Mouse (Mus musculus) G1E (cell line): ENCODE data around the gene Lamp1.

Experiments
- CTCF ChIP-seq: IDR thresholded peaks from 2 replicates; pipeline ENCODE4 v1.5.1; 2012; ENCODE audit warnings: low read depth, low read length, inconsistent platforms, mixed read lengths
- POLR2AphosphoS5 ChIP-seq: IDR thresholded peaks from 2 replicates; pipeline ENCODE4 v1.6.1; 2012; ENCODE audit warnings: low read depth, low read length, inconsistent platforms; ENCODE audit not compliant: insufficient replicate concordance
- TAL1 ChIP-seq: conservative IDR thresholded peaks from 2 replicates; pipeline ENCODE4 v1.6.1; 2012; ENCODE audit warnings: low read depth, low read length, inconsistent platforms, mixed read lengths

- no peak for TF ChIP-seq TAL1
- no peak for TF ChIP-seq CTCF
- TF ChIP-seq POLR2AphosphoS5 = no peak
Observed at GRCm38 (mm10) chr8:13216386-13216785, 57.4 kb downstream of the Lamp1 start.
